Mouse (Mus musculus) lung, postnatal 0 days (tissue): ENCODE measurements around the gene M1ap.

Experiments used
- CTCF ChIP-seq: IDR thresholded peaks from 2 replicates; pipeline ENCODE4 v1.5.1; 2016; ENCODE audit warnings: antibody characterized with exemption, mild to moderate bottlenecking
- EP300 ChIP-seq: IDR thresholded peaks from 2 replicates; pipeline ENCODE4 v1.6.1; 2016; ENCODE audit warnings: antibody characterized with exemption, mild to moderate bottlenecking, control low read depth

DNA sequence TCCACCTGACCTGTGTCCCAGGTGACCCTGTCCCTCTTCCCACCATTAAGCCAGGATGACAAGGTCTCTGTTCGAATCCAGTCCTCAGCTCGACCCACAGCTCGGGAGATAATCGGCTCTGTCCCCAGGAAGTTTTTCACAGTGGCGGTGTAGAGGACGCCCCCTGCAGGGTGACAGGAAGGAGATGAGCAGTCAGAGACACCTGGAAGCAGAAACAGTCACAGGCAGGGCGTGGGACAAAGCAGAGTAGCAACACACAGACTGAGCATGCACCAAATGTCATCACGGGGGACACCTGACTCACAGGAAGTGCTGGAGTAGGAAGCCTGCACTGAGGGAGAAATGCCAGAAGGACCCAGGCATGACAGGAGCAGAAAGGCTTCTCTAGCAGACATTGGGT lies 27.2 kb upstream of the M1ap start:
- TF ChIP-seq CTCF = no peak
- TF ChIP-seq EP300 = no peak
